Mouse (Mus musculus) midbrain, embryonic 11.5 days (tissue): ENCODE results near the gene Gm2a. TPM values are rescaled to one million over a fixed set of nuclear protein-coding genes. Genes with fewer than 3 reads are reported as not detected.
A peak's percentile ranks its signal among the peaks of the same experiment; 100 is the strongest.
"Not testable (repeated sequence)": the region's sequence is repeated elsewhere in the genome, so short reads cannot be mapped to it uniquely, and the experiment has no call there.

Experiments
- ATAC-seq: fragments of 200-750 bp; cut with Nextera tagmentation; 2 replicates; pipeline ENCODE4 v1.8.0; 2017; ENCODE audit warnings: moderate TSS enrichment, moderate library complexity; ENCODE audit not compliant: low FRiP score
- DNase-seq: peaks from one replicate; pipeline ENCODE4 v3.0.0; 2015; ENCODE audit warnings: low spot score; ENCODE audit errors: missing footprints
- H3K27ac ChIP-seq: fragments of 300-500 bp; sonication (generic); 2 replicates; pipeline ENCODE4 v1.5.1; 2014; ENCODE audit warnings: low read depth, low read length
- H3K27me3 ChIP-seq: fragments of 300-500 bp; sonication (generic); 2 replicates; pipeline ENCODE4 v1.6.1; 2014; ENCODE audit warnings: mild to moderate bottlenecking, low read length, moderate library complexity, mixed read lengths; ENCODE audit not compliant: control insufficient read depth, insufficient read depth
- H3K36me3 ChIP-seq: fragments of 300-500 bp; sonication (generic); 2 replicates; pipeline ENCODE4 v1.6.1; 2014; ENCODE audit warnings: mild to moderate bottlenecking, low read length, moderate library complexity, mixed read lengths; ENCODE audit not compliant: control insufficient read depth, insufficient read depth
- H3K4me1 ChIP-seq: fragments of 300-500 bp; sonication (generic); 2 replicates; pipeline ENCODE4 v1.6.1; 2014; ENCODE audit warnings: low read length; ENCODE audit not compliant: control insufficient read depth, insufficient read depth
- H3K4me2 ChIP-seq: fragments of 300-500 bp; sonication (generic); 2 replicates; pipeline ENCODE4 v1.6.1; 2014; ENCODE audit warnings: mild to moderate bottlenecking, moderate library complexity
- H3K4me3 ChIP-seq: fragments of 300-500 bp; sonication (generic); 2 replicates; pipeline ENCODE4 v1.5.1; 2014; ENCODE audit warnings: low read depth, low read length
- H3K9ac ChIP-seq: fragments of 300-500 bp; sonication (generic); 2 replicates; pipeline ENCODE4 v1.6.1; 2014; ENCODE audit warnings: low read length
- H3K9me3 ChIP-seq: fragments of 300-500 bp; sonication (generic); 2 replicates; pipeline ENCODE4 v1.6.1; 2016; ENCODE audit warnings: low read length; ENCODE audit not compliant: control insufficient read depth
- WGBS: fragments of 180-500 bp; shearing (Covaris S2); extraction: QIAGEN DNeasy Blood & Tissue Kit; methylation state at CpG from one replicate; pipeline ENCODE4 v1.1.7; 2014; 5-methylcytosine and 5-hydroxymethylcytosine counted together
- polyA plus RNA-seq: library from polyadenylated mRNA; unstranded; fragments of >200 nt; fragmentation: Nextera tagmentation; extraction: Ambion mirVana; gene quantifications from 2 replicates; pipeline ENCODE4 v1.2.1, GENCODE M21; 2014

Gm2a gene
- polyA plus RNA-seq, 1 experiment from 2014 or later, result 15.0 TPM

GRCm38 (mm10) chr11:55087006-55087405 lies 10.9 kb upstream of the Gm2a start:
- Histone ChIP-seq H3K27ac (no peak overlapping the region), H3K9me3 (no peaks in the 10 kb centered on the region), H3K9ac (no peak overlapping the region), H3K27me3 (no peaks in the 10 kb centered on the region), H3K4me1 (no peaks in the 10 kb centered on the region), H3K4me3 (no peak overlapping the region), H3K4me2 (no peak overlapping the region), H3K36me3 (no peaks in the 10 kb centered on the region)
- ATAC-seq (0 out of 2 replicates have a peak, but pooled peaks have one; percentile 57), DNase-seq (peak; percentile 97)
- 7% methylated on average over 10 of the region's 10 CpGs for WGBS

DNA sequence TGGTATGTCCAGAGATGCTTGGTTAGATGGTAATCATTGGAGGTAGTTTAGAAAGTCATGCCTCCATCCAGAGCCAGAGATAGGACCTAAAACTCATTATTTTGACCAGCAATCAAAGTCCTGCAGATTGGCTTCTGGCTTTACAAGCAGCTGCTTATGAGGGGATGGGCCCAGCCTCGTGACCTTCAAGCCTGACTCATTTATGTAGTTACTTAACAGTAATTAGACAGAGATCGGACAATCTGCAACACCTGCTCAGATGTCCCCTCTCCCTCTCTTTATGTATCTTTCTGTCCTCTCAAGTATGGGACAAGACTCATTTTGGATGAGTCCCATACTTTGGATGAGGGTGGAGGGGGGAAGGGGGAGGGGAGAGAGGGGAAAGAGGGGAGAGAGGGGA lies 8.0 kb upstream of the Gm2a start:
- Histone ChIP-seq H3K4me2 (no peak overlapping the region), H3K9ac (no peak overlapping the region), H3K4me3 (no peak overlapping the region), H3K36me3 (no peaks in the 10 kb centered on the region), H3K9me3 (no peaks in the 10 kb centered on the region), H3K27me3 (no peaks in the 10 kb centered on the region), H3K4me1 (no peaks in the 10 kb centered on the region), H3K27ac (no peak overlapping the region)
- DNase-seq (no peak), ATAC-seq (no peak)
- WGBS, result 84% methylated on average over 2 of the region's 2 CpGs

GRCm38 (mm10) chr11:55093096-55093495 lies 4.8 kb upstream of the Gm2a start:
- WGBS, result 88% methylated on average over 7 of the region's 7 CpGs

GRCm38 (mm10) chr11:55096296-55096695 lies 1.6 kb upstream of the Gm2a start:
- not testable (repeated sequence) for H3K27ac ChIP-seq, H3K27me3 ChIP-seq, H3K4me3 ChIP-seq, DNase-seq, H3K9ac ChIP-seq, H3K4me1 ChIP-seq, H3K9me3 ChIP-seq, H3K4me2 ChIP-seq, H3K36me3 ChIP-seq, ATAC-seq
- 88% methylated on average over 4 of the region's 4 CpGs for WGBS

More at GRCm38 (mm10) chr11:55093096-55093495, 4.8 kb upstream of the Gm2a start:
- H3K9me3 ChIP-seq, result no peaks in the 10 kb centered on the region
- no peak overlapping the region for H3K27ac ChIP-seq
- no peaks in the 10 kb centered on the region for H3K27me3 ChIP-seq
- no peak overlapping the region for H3K4me2 ChIP-seq
- no peaks in the 10 kb centered on the region for H3K4me1 ChIP-seq
- H3K4me3 ChIP-seq, result no peak overlapping the region
- H3K9ac ChIP-seq, result no peak overlapping the region
- ATAC-seq, result no peak
- H3K36me3 ChIP-seq, result no peaks in the 10 kb centered on the region
- DNase-seq, result no peak

DNA sequence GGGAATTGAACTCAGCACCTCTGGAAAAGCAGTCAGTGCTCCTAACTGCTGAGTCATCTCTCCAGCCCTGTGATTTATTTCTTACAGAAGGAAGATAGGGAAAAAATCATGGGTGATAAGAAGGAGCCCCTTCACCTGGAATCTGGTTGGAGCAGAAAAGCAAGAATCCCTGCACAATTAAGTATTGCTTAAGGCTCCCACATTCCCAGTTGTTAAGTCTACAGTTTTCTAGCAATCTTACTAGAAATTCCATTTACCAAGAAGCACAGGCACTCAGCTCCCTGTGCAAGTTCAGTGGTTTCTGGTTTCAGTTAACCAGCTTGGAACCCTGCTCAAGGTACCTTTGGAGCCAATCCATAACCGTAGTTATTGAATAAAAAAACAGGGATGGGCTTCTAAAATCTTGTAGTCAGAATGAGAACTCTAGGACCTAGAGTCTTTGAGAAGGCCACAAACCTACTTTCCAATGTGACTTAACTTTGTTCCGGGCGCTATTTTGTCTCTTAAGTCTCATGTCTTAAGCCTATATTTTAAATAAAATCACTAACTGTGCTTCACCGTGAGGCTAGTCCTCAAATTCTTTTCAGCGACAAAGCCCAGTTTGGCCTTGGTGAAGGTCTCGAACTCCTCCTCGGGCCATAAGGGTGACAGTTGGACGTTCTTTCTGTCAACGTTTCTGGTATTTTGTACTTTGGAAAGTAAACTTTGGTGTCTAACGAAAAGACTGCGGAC lies 1.0 kb upstream of the Gm2a start:
- Histone ChIP-seq H3K4me2 (peak overlapping the region; percentile 68), H3K27me3 (no peaks in the 10 kb centered on the region), H3K9ac (no peak overlapping the region), H3K4me1 (peaks cover 8% of the 10 kb centered on the region), H3K27ac (no peak overlapping the region), H3K4me3 (peak overlapping the region; percentile 50; the same call in 1 of the 2 replicates), H3K9me3 (no peaks in the 10 kb centered on the region), H3K36me3 (no peaks in the 10 kb centered on the region)
- ATAC-seq (no peak), DNase-seq (no peak)
- 42% methylated on average over 11 of the region's 11 CpGs for WGBS

DNA sequence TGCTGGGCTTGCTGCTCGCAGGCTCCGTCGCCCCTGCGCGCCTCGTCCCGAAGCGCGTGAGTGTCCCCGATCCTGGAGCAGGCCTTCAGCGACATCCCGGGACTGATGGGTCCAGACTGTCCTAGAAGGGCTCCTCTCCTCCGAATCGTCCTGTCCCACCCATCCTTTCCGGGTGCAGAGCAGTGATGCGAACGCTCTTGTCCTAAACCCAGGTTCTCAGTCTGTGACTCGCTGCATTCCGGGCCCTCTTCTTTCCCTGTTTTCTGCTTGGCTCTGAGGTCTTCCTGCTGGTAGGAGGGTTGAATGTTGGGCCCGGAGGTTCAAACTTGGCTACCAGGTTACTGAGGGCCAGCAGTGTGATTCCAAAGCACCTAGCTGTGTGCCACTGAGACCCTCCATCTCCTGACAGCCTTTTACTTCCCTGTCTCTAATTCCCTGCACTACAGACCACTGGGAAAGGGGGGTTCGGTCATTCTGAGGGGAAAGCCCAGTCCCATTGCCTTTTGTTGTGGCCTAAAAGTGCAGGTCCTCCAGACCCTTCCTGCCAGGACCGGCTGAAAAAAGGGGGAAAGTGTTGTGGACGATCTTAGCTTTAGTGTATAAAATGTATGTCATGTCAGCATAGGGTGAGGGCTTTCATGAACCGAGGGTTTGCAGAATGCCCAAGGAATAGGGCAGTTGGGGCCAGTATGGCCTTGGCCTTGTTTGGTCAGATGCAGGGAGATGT lies 437 bp downstream of the Gm2a start:
- H3K27ac ChIP-seq, result no peak overlapping the region
- WGBS, result 14% methylated on average over 24 of the region's 24 CpGs
- no peak for ATAC-seq

GRCm38 (mm10) chr11:55099019-55099771 lies 1.3 kb downstream of the Gm2a start:
- Histone ChIP-seq H3K4me1 (peaks cover 11% of the 10 kb centered on the region), H3K4me3 (no peak overlapping the region), H3K9ac (no peak overlapping the region), H3K9me3 (no peaks in the 10 kb centered on the region), H3K36me3 (no peaks in the 10 kb centered on the region), H3K27ac (no peak overlapping the region), H3K27me3 (no peaks in the 10 kb centered on the region), H3K4me2 (no peak overlapping the region)
- 86% methylated on average over 8 of the region's 8 CpGs for WGBS
- DNase-seq (no peak), ATAC-seq (no peak)

More for the DNA sequence above, 437 bp downstream of the Gm2a start:
- Histone ChIP-seq H3K4me3 (peak overlapping the region; percentile 50), H3K36me3 (no peaks in the 10 kb centered on the region), H3K9me3 (no peaks in the 10 kb centered on the region), H3K27me3 (no peaks in the 10 kb centered on the region), H3K4me1 (peaks cover 11% of the 10 kb centered on the region), H3K9ac (peak overlapping the region; percentile 68), H3K4me2 (peak overlapping the region; percentile 68)
- no peak for DNase-seq

- Histone ChIP-seq H3K9me3 (no peaks in the 10 kb centered on the region), H3K9ac (no peak overlapping the region), H3K27me3 (no peaks in the 10 kb centered on the region), H3K36me3 (no peaks in the 10 kb centered on the region), H3K4me3 (no peak overlapping the region), H3K4me2 (no peak overlapping the region), H3K27ac (no peak overlapping the region), H3K4me1 (peaks cover 11% of the 10 kb centered on the region)
- ATAC-seq, result no peak
- WGBS, result 55% methylated on average over 4 of the region's 4 CpGs
- no peak for DNase-seq
These were observed 2.0 kb downstream of the Gm2a start for GRCm38 (mm10) chr11:55099868-55100267.

GRCm38 (mm10) chr11:55102015-55102414 lies 4.1 kb downstream of the Gm2a start:
- ATAC-seq (no peak), DNase-seq (no peak)
- no peak overlapping the region for H3K9ac ChIP-seq
- H3K27me3 ChIP-seq, result no peaks in the 10 kb centered on the region
- H3K4me1 ChIP-seq, result peaks cover 11% of the 10 kb centered on the region
- no peak overlapping the region for H3K4me3 ChIP-seq
- no peaks in the 10 kb centered on the region for H3K9me3 ChIP-seq
- H3K4me2 ChIP-seq, result no peak overlapping the region
- H3K27ac ChIP-seq, result no peak overlapping the region
- H3K36me3 ChIP-seq, result no peaks in the 10 kb centered on the region
- WGBS, result 90% methylated on average over 3 of the region's 3 CpGs
